Mouse (Mus musculus) small intestine, adult 2 months (tissue): ENCODE measurements at regions not wholly inside any gene's neighbourhood (a gene's known extent, or its start where the extent isn't known, plus 50 kb on each side); places are given as distances from the start of the nearest gene placed in this dataset.

ENCODE experiments used
- H3K27ac ChIP-seq: fragments of 200-500 bp; 2 replicates; pipeline ENCODE4 v1.5.1; 2012; ENCODE audit warnings: low read depth, low read length, control low read depth, inconsistent platforms; ENCODE audit not compliant: insufficient read depth
- H3K27me3 ChIP-seq: fragments of 200-500 bp; 2 replicates; pipeline ENCODE4 v1.6.1; 2012; ENCODE audit warnings: mild to moderate bottlenecking, moderate library complexity, low read length, inconsistent platforms; ENCODE audit not compliant: control insufficient read depth, insufficient read depth
- H3K36me3 ChIP-seq: fragments of 200-500 bp; 2 replicates; pipeline ENCODE4 v1.6.1; 2012; ENCODE audit warnings: mild to moderate bottlenecking, low read length, control low read depth, inconsistent platforms; ENCODE audit not compliant: control insufficient read depth, insufficient read depth
- H3K4me1 ChIP-seq: fragments of 200-500 bp; 2 replicates; pipeline ENCODE4 v1.6.1; 2012; ENCODE audit warnings: low read length, inconsistent platforms, mixed read lengths; ENCODE audit not compliant: control insufficient read depth, insufficient read depth, insufficient read length
- H3K4me3 ChIP-seq: fragments of 200-500 bp; 2 replicates; pipeline ENCODE4 v1.5.1; 2012; ENCODE audit warnings: low read depth, mild to moderate bottlenecking, control low read depth, inconsistent platforms, low read length, moderate library complexity
- CTCF ChIP-seq: fragments of 200-500 bp; IDR thresholded peaks from 2 replicates; pipeline ENCODE4 v1.5.1; 2012; ENCODE audit warnings: low read depth, mild to moderate bottlenecking, control low read depth, inconsistent platforms, low read length, moderate library complexity, mixed read lengths; ENCODE audit not compliant: insufficient replicate concordance, insufficient read length; ENCODE audit errors: extremely low read depth
- POLR2A ChIP-seq: fragments of 200-500 bp; IDR thresholded peaks from 2 replicates; pipeline ENCODE4 v1.6.1; 2012; ENCODE audit warnings: low read depth, mild to moderate bottlenecking, control low read depth, inconsistent platforms, low read length, moderate library complexity
- WGBS: fragments of 180-500 bp; shearing (Covaris S2); methylation state at CpG from one replicate; pipeline ENCODE4 v1.1.7; 2018; 5-methylcytosine and 5-hydroxymethylcytosine counted together

DNA sequence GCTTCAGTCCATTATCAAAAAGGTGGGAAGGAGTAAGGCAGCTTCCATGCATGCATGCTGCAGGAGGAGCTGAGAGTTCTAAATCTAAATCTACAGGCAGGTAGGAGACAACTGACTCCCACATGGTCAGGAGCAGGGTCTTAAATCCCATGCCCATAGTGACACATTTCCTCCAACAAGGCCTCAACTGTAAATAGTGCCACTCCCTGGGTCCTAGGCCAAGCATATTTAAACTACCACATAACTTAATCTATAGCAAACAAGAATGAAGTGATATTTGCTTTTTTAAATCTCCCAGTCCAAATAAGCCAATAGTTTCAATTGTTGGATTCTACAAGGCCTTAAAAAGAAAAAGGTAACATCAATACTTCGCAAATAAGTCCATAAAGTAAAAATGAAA is 1345.4 kb upstream of the Dsel start:
- no peaks in the 10 kb centered on the region for H3K36me3 ChIP-seq
- H3K4me1 ChIP-seq = no peaks in the 10 kb centered on the region
- H3K27me3 ChIP-seq = no peaks in the 10 kb centered on the region
- H3K4me3 ChIP-seq = no peak overlapping the region
- TF ChIP-seq POLR2A = no peak
- no peak for TF ChIP-seq CTCF
- H3K27ac ChIP-seq = no peak overlapping the region
- 62% methylated on average over 1 of the region's 1 CpGs for WGBS

- TF ChIP-seq CTCF (no peak), POLR2A (no peak)
- 98% methylated on average over 1 of the region's 1 CpGs for whole genome bisulfite sequencing
- H3K27me3 ChIP-seq = no peaks in the 10 kb centered on the region
- no peaks in the 10 kb centered on the region for H3K36me3 ChIP-seq
- no peak overlapping the region for H3K4me3 ChIP-seq
- H3K4me1 ChIP-seq = no peaks in the 10 kb centered on the region
- no peak overlapping the region for H3K27ac ChIP-seq
Measured at GRCm38 (mm10) chr1:113204019-113204418, 1339.3 kb upstream of the Dsel start.

GRCm38 (mm10) chr1:113194116-113194812 is 1329.5 kb upstream of the Dsel start:
- no peak overlapping the region for H3K4me3 ChIP-seq
- H3K27me3 ChIP-seq = no peaks in the 10 kb centered on the region
- TF ChIP-seq CTCF (no peak), POLR2A (no peak)
- no peaks in the 10 kb centered on the region for H3K4me1 ChIP-seq
- no peaks in the 10 kb centered on the region for H3K36me3 ChIP-seq
- no peak overlapping the region for H3K27ac ChIP-seq
- 53% methylated on average over 1 of the region's 1 CpGs for WGBS

DNA sequence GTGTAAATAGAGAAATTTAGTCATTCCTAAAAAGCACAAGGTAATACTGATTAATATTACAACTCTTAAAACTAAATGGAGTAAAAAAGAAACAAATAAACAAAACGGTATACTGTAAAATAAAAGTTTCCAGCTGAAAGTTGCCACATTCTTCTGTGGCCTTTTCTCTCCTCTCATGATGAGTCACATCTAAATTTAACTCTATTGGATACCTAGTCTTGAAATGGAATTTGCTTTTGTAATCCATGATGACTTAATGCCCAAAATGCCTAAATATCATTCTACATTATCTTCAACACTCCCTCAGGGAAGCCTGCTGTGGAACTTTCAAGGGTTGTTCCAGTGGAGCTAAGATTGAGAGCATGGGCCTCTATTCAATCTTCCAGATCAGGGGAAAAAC is 1298.5 kb upstream of the Dsel start:
- TF ChIP-seq POLR2A (no peak), CTCF (no peak)
- 88% methylated on average over 1 of the region's 1 CpGs for WGBS
- H3K27me3 ChIP-seq = no peaks in the 10 kb centered on the region

More for the DNA sequence above, 1298.5 kb upstream of the Dsel start:
- Histone ChIP-seq H3K4me3 (no peak overlapping the region), H3K27ac (no peak overlapping the region), H3K4me1 (no peaks in the 10 kb centered on the region), H3K36me3 (no peaks in the 10 kb centered on the region)
